Mouse (Mus musculus) testis, adult 2 months (tissue): ENCODE data around the gene Abr. TPM values are rescaled to one million over a fixed set of nuclear protein-coding genes. Genes with fewer than 3 reads are reported as not detected.

Source experiments
- H3K27ac ChIP-seq: fragments of 200-500 bp; 2 replicates; pipeline ENCODE4 v1.5.1; 2012; ENCODE audit warnings: low read depth, low read length; ENCODE audit not compliant: control insufficient read depth, insufficient read depth
- H3K27me3 ChIP-seq: fragments of 200-500 bp; 2 replicates; pipeline ENCODE4 v1.6.1; 2012; ENCODE audit warnings: mild to moderate bottlenecking, low read length, moderate library complexity; ENCODE audit not compliant: control insufficient read depth, insufficient read depth
- H3K36me3 ChIP-seq: fragments of 200-500 bp; 2 replicates; pipeline ENCODE4 v1.6.1; 2012; ENCODE audit warnings: mild to moderate bottlenecking, low read length; ENCODE audit not compliant: control insufficient read depth, insufficient read depth
- H3K4me1 ChIP-seq: fragments of 200-500 bp; 2 replicates; pipeline ENCODE4 v1.6.1; 2012; ENCODE audit warnings: low read length; ENCODE audit not compliant: control insufficient read depth, insufficient read depth
- H3K4me3 ChIP-seq: fragments of 200-500 bp; 2 replicates; pipeline ENCODE4 v1.5.1; 2012; ENCODE audit warnings: low read depth, mild to moderate bottlenecking, low read length, moderate library complexity, mixed read lengths; ENCODE audit not compliant: control insufficient read depth
- CTCF ChIP-seq: fragments of 200-500 bp; IDR thresholded peaks from 2 replicates; pipeline ENCODE4 v1.5.1; 2012; ENCODE audit warnings: low read depth, mild to moderate bottlenecking, inconsistent platforms, low read length, moderate library complexity; ENCODE audit not compliant: control insufficient read depth, insufficient read depth, insufficient replicate concordance
- POLR2A ChIP-seq: fragments of 200-500 bp; IDR thresholded peaks from 2 replicates; pipeline ENCODE4 v1.6.1; 2012; ENCODE audit warnings: low read depth, mild to moderate bottlenecking, inconsistent platforms, low read length, moderate library complexity; ENCODE audit not compliant: control insufficient read depth
- polyA plus RNA-seq: library from polyadenylated mRNA; depleted of rRNA; stranded (reverse); fragments of >200 nt; gene quantifications from 2 replicates; pipeline ENCODE4 v1.2.3, GENCODE M21; 2012

The Abr gene
- polyA plus RNA-seq, 1 experiment: 6.6 TPM

DNA sequence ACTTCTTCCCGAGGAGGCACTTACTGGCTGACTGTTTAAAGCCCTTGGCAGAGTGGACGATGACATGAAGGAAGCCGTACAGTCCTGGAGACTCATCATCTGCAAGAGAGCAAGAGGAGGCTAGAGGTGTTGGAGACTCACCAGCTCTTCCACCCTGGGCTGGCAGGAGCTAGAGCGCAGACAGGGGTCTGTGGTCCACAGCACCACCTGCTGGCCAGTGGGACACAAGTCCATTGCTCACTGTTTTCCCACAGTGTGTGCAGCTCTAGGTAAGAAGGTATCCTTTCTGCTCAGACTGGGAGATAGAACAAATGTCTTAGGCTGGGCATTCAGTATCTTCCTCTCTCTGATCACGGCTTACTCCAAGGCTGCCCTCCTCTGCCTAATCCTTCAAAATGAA lies 167.6 kb downstream of the Abr start:
- Histone ChIP-seq H3K27me3 (no peaks in the 10 kb centered on the region), H3K27ac (no peak overlapping the region), H3K4me3 (no peak overlapping the region), H3K36me3 (no peaks in the 10 kb centered on the region), H3K4me1 (peaks cover 4% of the 10 kb centered on the region)
- no peak for TF ChIP-seq POLR2A
- TF ChIP-seq CTCF: peak; percentile 85; the same call in 1 of the 2 replicates

DNA sequence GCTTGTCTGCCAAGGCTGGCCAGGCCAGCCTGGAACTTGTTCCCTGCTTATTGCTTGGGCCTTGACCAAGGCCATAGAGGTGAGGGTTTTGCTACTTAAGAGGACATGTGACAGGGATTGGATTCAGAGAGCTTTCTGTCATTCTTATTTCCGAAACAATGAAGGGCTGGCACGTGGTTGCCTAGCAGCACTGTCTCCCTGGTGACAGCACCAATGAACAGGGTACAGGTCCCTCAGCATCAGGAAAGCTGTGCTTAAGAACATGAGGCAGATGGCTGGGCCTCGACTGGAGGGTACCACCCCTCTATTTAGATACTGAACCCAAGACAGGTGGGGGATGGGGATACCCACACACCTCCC lies 171.9 kb downstream of the Abr start:
- Histone ChIP-seq H3K4me3 (no peak overlapping the region), H3K36me3 (no peaks in the 10 kb centered on the region), H3K27me3 (no peaks in the 10 kb centered on the region), H3K4me1 (peaks cover 7% of the 10 kb centered on the region), H3K27ac (peak overlapping the region; percentile 44)
- TF ChIP-seq POLR2A: no peak
- no peak for TF ChIP-seq CTCF

DNA sequence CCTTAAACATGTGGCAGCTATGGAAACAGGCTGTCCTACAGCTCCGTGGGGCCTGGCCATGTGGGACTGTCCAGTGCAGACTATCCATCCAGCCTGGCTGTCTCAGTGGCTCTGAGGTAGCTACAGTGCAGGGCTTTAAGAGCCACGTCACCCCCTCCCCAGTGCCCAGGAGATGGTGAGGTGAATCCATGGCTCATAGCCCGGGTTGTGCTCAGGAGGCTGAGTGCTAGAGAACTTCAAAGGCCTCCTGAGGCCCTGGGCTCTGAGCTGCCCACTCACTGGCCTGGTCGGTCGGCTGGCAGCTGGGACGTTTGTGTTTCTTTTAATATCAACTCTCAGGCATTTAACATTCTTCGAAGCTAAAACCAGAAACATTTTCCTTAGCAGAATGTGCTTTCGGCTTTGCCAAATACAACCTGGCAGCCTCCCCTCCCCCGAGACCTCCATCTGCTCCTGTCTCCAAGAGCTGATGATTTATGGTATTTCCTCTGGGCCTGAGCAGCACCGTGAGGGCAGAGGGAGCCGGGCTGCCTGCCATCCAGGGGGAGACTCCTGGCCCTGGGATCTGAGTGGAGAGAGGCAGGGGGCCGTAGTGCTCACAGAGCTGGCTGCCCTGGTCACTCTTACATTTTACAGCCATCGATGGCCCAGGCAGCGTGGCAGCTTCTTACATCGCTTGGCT lies 172.5 kb downstream of the Abr start:
- H3K4me3 ChIP-seq: no peak overlapping the region
- H3K27ac ChIP-seq: peak overlapping the region; percentile 44
- H3K36me3 ChIP-seq: no peaks in the 10 kb centered on the region
- peaks cover 7% of the 10 kb centered on the region for H3K4me1 ChIP-seq
- H3K27me3 ChIP-seq: no peaks in the 10 kb centered on the region
- TF ChIP-seq POLR2A (no peak), CTCF (no peak)

DNA sequence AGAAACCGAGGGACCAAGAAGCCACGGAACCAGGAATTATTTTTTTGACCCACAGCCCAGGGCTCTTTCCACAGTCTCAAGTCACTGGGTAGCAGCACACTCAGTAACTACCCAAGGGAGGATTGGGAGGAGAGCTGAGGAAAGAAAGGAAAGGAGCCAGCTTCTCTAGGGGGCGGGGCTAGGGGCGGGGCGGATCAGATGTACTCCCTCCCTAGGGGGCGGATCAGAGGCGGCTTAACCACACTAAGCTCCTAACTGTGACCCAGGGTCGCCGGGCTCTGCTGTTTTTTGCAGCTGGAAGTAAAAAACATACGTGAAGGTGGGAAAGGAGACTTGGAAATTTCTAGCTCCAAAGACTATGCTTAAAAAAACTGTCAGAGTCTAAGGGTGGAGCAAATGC lies 175.9 kb downstream of the Abr start:
- TF ChIP-seq CTCF: no peak
- no peak for TF ChIP-seq POLR2A
- H3K27ac ChIP-seq: no peak overlapping the region
- H3K4me1 ChIP-seq: peaks cover 7% of the 10 kb centered on the region
- no peaks in the 10 kb centered on the region for H3K27me3 ChIP-seq
- H3K4me3 ChIP-seq: no peak overlapping the region
- H3K36me3 ChIP-seq: no peaks in the 10 kb centered on the region

DNA sequence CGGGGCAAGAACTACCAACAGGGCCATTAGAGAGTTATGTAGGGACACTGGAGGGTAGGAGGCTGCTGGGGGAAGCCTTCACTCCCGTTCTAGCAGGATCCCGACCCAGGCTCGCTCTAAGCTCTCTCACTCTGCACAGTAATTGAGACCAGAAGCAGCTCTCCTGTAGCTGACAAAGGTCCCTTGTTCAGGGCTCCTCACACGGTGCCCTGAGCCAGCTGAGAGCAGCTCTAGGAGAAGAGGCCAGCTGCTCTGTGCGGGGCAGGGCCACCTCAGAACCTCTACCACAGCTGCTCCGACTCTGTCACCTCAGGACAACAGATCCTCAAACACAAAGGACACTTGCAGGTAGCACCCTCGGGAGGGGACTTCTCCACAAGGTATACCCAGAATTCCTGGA lies 176.7 kb downstream of the Abr start:
- H3K4me1 ChIP-seq: peaks cover 7% of the 10 kb centered on the region
- no peaks in the 10 kb centered on the region for H3K36me3 ChIP-seq
- no peak overlapping the region for H3K27ac ChIP-seq
- no peak for TF ChIP-seq CTCF
- no peak for TF ChIP-seq POLR2A
- no peak overlapping the region for H3K4me3 ChIP-seq
- no peaks in the 10 kb centered on the region for H3K27me3 ChIP-seq

DNA sequence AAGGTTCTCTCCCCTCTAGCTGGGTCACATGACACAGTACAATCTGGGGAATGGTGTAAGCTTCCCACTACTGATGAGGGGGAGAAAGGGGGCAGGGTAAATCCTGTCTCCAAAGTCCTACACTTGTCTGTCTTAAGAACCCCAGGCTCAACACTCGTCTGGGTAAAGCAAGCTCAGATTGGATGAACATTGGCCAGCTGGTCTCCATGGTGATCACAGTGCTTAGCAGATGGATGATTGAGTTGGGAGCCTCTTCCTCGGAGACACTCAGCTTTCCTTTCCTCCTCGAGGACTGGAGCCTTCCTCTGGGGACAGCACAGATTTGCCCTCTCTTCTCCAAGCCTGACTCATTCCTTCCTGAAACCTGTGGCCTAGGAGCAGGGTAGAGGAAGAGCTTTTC lies 182.4 kb downstream of the Abr start:
- H3K4me1 ChIP-seq: no peaks in the 10 kb centered on the region; the same call in 1 of the 2 replicates
- H3K27ac ChIP-seq: no peak overlapping the region
- H3K36me3 ChIP-seq: no peaks in the 10 kb centered on the region
- TF ChIP-seq POLR2A: no peak
- TF ChIP-seq CTCF: no peak
- H3K4me3 ChIP-seq: no peak overlapping the region
- no peaks in the 10 kb centered on the region for H3K27me3 ChIP-seq

DNA sequence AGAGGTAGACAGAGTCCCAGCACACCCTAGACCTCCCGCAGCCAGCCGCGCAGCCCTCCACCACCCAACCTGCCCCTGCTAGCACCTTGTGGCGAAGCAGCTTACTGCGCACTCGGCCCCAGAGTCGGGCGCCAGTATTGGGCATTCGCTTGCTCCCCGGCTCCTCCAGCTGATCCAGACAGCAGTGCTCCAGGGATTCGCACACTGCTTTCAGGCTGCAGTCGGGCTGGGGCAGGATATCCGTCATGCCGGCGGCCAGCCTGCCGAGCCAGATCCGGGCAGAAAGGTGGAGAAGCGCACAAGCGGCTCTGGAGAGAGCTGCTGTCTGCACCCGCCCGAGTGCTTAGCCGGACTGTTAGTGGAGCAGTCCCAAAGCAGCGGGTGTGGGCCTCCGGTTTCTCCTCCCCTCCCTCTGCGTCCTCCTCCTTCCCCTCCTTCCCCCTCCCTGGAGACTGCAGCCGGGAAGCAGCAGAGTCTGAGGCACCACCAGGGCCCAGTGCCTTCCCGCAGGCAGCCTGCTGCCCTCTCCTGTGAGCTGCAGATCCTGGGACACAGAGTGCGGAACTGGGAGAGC lies 185.2 kb downstream of the Abr start:
- Histone ChIP-seq H3K4me3 (peak overlapping the region; percentile 11), H3K27ac (no peak overlapping the region), H3K36me3 (no peaks in the 10 kb centered on the region), H3K4me1 (no peaks in the 10 kb centered on the region; the same call in 1 of the 2 replicates), H3K27me3 (no peaks in the 10 kb centered on the region)
- TF ChIP-seq POLR2A: no peak
- TF ChIP-seq CTCF: no peak

DNA sequence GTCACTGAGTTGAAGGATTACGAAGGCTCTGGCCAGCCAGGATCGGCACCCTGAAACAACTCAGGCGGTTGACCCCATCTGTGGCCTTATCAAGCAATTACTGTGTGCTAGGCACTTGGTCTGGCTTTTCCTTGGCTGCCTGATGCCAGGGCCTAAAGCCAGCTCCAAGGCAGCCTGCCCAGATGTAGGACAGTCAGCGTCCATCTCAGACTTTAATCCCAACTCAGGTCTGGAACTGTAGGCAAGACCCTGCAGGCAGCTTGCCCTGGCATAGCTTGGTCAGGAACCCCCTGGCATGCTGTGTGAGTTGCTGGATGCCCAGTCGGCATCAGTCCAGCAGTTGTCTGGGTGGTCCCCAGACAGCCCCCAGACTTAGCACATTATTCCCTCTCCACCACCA lies 186.1 kb downstream of the Abr start:
- Histone ChIP-seq H3K4me3 (no peak overlapping the region), H3K36me3 (no peaks in the 10 kb centered on the region), H3K27me3 (no peaks in the 10 kb centered on the region), H3K27ac (no peak overlapping the region), H3K4me1 (no peaks in the 10 kb centered on the region; the same call in 1 of the 2 replicates)
- TF ChIP-seq POLR2A (no peak), CTCF (no peak)
